Mouse (Mus musculus) cerebellum, postnatal 36 days (tissue): ENCODE measurements around the gene Ceacam1.
"Not testable (repeated sequence)": the region's sequence is repeated elsewhere in the genome, so short reads cannot be mapped to it uniquely, and the experiment has no call there.

Experiments
- DNase-seq, 2 experiments: peaks; one replicate each; pipeline ENCODE4 v3.0.0; 2021 to 2022; ENCODE audit warnings: mixed read lengths in 2 of 2

The Ceacam1 gene

DNA sequence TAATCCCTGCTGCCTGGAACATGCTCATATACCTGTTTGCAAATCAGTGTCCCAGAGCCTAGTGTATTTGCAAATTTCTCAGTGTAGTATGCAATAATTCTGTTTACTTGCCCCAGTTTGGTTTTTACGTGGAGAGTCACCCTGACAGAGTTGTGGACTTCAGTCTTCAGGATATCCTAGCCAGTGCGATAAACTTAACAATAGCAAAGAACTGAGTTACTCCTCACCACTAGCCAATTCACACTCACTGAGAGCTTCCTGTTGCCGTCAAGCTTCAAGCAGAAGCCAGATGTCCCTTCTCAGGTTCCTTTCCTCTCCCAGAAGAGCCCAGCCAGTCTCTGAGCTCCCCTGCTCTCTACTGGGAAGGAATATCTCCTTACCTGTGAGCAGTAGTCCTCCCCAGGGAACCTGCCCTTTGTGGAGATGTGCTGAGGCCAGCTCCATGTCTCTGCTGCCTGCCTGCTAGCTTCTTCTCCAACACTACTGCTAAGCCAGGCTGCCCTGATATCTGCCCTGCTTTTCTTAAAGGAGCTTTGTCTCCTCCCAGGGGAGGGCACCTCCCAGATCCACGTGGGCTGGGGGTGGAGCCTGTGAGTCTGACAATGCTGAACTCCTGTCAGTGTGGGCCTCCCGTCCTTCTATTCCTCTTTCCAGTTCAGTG, at the start of gene Ceacam1:
Gene Ceacam1 (minus strand): TSS at position 513 of the 661 bp plus-strand sequence.
- not testable (repeated sequence) for DNase-seq

DNA sequence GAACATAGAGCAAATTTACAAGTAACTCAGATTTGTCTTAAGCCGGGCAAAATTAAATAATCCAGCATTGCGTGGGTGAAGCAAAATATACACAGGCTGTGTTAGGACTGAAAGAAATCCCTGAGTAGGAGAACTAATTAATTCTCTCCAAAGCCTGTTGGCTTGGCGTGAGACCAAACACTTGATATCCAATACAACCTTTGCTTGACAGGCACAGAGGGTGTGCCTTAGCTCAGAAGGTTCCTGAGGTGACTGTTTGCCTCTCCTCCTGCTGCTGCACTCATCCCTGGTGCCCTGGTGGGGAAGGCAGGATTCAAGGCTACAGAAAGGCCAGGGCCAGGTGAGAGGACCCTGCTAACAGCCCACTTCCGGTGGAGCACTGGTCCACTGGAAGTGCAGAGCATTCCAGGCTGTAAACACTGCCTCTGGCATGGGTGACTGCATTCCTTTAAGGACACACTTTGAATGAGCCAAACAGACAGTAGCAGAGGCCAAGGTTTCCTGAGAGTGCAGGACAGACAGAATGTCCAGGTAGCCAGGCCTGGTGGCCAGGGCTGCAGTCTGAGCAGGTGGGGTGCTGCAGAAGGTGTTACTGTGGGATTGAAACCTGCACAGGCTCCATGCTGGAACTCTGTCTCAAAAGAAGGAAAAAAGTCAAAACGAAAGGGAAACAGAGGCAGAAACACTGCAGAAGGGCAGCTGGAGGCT, 38.8 kb upstream of the Ceacam1 start:
- DNase-seq = not testable (repeated sequence)

DNA sequence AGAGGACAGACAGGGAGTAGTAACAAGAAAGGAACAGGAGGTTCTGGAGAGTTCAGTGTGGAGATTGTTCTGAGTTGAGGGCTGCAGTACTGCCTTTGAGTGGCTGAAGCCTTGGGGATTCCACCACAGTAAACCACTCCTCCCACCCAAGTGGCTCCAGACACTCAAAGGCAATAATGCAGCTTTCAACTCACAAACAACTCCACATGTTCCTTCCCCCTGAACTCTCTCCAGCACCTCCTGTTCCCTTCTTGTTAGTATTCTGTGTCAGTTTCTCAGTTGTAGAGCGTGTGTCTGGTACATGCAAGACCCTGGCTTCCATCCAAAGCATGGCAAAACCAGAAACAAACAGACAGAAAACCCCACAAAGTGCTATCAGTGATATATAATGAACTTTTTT, 38.3 kb upstream of the Ceacam1 start:
- DNase-seq = not testable (repeated sequence)

DNA sequence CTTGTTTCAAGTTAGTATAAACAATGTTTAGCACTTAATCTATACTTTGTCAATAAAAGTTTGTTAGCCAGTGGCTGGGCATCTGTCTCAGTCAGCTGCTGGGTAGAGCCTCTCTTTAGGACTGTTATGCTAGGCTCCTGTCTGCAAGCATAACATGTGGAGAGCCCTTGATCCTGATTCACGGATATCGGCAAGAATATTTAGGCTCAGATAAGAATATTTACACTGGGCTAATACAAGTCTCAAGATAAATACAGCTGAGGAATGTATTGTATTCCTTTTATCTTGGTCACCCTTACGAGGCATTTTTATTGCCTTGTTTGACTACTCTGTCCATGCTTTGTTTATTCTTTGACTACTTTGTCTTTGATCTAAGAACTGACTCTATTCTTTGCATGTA, 32.5 kb upstream of the Ceacam1 start:
- DNase-seq = no peak

DNA sequence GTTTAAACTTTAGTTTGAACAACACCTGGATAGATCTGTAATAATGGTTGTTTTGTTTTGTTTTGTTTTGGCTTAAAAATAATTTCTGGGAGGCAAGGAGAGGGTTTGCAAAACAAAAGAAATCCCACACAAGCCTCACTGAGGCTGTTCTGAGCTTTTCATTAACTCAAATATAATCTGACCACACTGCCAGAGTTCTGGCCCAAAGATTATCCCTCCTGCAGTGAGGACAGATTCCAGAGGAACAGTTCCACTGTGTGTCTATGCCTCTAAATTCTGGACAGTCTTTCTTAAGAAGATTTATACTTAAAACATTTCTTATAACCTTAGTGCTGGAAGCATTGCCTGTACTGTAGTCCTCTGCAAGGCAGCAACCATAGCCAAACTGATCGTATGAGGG, 17.2 kb upstream of the Ceacam1 start:
- no peak for DNase-seq

DNA sequence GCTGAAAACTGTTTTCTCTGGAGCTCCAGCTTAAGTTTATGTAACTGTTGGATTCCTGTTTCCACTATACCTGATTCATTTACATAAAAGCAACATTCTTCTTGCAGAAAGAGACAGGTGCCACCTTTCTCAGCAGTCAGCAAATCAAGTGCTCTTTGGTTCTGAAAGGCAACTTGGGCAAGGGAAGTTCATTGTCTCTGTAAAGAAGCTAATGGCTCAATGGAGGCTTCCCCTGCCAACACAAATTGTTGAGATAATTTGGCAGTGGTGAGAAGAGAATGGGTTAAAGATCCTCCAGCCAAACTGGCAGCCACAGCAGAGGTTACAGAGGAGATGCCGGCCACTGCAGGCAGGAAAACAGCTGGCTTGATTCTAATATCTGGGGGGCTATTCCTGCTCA, 13.3 kb upstream of the Ceacam1 start:
- not testable (repeated sequence) for DNase-seq

DNA sequence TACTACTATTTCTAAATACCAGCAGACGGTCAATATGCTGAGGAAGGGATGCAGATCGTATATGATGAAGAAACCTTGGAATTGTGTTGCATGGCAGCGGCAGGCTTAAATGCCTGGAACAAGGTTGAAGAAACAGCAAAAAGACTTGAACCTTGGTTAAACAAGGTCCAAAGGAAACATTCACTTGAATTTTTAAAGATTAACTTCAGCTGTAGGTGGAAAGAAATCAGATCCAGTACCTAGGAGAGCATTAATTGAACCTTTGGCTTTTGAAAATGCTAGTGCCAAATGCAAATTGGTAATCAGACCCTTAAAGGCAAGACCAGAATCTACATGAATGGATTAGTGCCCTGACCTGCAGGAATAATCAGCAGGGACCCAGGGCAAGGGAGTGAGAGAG, 12.0 kb upstream of the Ceacam1 start:
- DNase-seq = not testable (repeated sequence)

DNA sequence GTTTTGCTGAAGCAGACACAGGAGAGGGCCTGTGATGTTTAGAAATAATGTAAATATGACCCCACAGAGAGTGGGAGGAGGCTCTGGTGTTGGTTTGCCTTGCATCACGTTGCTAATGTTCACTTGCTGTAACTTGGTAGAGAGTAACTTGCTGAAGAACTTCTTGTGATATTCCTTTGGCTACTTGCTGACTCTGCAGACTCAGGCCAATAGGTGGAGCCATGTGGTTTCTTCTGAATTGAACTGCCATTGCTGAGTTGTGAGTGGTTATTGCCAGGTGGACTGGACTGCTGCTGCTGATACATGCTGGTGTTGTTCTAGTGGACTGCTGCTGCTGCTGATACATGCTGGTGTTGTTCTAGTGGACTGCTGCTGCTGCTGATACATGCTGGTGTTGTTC, 8.8 kb upstream of the Ceacam1 start:
- DNase-seq = peak; percentile 15 to 17

DNA sequence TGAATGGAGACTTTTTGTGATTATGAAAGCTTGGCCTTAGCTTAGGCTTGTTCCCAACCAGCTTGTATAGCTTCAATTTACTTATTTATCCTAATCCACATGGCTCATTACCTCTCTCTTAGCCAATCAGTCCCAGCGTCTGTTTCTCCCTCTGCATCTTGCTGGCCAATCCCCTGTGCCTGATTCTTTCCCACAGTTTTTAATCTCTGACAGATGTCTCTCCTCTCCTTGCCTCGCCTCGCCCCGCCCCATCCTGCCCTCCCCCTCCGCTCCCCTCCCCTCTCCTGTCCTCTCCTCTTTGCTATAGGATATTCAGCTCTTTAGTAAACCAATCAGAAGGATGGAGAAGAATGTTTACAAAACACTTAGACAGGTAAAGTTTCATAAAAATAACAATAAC, 7.7 kb upstream of the Ceacam1 start:
- no peak for DNase-seq

DNA sequence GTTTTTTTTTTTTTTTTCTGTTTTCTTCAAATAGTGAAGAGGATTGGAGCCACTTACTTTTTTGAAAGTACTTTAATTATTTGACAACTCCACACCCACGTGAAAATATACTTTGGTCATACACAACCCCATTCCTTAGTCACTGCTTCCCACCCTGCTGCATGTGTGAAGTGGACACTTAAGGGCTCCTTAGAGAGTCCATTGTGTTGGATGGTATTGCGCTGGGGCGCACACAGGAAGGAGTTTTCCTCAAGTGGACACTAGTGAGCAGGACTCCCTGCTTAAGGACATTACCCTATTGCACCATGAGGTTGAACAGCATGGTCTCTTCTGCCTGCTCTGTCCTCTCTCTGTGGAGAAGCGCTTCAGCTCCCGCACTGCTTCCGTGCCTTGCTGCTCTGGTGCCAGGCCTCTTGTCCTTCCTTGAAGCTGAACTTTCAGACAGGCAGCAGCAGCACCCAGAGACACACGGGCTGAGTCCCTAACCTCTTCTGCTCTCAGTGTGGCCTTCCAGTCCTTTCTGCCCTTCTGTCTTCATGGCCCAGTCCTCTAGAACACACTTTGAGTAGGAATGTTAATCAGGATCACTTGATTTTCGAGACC, 5.8 kb upstream of the Ceacam1 start:
- no peak for DNase-seq

DNA sequence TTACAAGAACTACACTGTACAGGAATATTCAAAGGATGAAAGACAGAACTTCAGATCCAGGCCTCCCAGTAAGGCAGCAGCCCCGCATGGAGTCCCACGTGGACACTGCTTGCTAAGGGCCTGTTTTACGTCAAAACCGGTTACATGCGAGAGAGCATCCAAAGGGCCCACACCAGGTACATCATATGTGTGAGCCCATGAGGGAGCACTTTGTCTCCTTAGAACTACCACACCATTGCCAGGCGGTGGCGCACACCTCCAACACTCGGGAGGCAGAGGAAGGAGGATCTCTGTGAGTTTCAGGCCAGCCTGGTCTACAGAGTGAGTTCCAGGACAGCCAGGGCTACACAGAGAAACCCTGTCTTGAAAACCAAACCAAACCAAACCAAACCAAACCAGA, 3.4 kb upstream of the Ceacam1 start:
- DNase-seq = not testable (repeated sequence)

DNA sequence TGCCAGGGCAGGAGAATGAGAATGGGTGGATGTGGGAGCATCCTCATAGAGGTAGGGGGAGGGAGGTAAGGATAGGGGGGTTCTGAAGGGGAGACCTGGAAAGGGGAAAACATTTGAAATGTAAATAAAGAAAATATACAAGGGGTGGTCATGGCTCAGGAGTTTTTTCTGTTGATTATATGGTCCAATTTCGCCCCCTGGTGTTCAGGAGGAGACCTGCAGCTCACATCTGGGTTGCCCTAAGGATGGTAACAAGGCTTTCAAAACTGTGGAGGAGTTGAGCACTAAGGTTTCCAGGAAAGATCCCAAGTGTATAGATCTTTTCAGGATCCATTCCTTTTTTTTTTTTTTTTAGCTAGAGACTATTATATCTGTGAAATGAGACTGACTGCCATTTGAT, 2.0 kb upstream of the Ceacam1 start:
- DNase-seq = no peak

DNA sequence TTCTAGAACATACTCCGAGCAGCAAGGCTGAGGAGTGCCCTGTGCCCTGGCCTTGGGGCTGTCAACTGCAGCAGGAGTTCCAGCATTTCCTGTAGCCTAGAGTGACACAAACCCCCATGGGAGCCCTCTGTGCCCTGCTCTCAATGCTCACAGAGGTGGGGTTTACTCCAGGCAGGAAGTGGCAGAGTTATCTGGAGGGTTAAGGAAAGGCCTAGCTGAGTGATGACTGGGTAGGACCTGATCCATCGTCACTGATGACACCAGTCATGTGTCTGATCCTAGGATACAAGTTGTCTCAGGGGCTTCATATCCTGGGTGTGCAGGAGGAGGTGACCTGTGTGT, 320 bp upstream of the Ceacam1 start:
- not testable (repeated sequence) for DNase-seq

DNA sequence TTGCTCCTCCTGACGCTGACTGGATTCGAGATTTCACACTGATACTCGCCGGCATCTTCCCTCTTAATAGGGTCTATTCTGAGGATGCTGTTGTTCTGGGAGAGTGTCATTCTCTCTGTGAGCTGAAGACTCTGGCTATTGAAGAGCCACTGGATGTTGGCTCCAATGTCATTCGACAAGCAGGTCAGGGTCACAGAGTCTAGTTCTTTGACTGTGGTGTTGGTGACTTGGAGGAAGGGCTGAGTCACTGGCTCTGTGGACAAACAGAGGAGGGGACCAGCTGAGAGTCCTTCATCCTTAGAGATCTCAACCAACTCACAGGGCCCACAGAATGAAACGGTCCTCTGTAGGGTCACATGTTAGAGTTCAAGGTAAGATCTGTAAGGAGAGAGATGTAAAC, 5.6 kb downstream of the Ceacam1 start:
- not testable (repeated sequence) for DNase-seq

DNA sequence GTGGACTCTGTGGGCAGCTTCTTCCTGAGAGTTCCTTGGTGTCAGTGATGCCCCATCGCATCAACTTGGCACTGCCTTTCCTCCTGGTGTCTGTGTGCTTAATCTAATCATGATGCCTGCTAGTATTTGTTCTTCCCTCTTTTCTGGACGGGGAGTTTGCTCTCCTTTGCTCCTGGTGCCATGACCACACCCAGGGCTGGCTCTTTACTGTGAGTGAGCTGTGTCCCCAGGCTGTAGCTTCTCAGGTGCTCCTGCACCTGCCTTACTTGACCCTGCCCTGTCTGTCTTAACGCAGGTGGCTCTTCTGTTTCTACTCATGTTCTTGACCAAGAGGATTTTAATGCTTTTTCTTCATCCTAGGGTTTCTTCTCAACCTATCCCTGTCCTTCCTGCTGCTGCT, 11.8 kb downstream of the Ceacam1 start:
- not testable (repeated sequence) for DNase-seq

DNA sequence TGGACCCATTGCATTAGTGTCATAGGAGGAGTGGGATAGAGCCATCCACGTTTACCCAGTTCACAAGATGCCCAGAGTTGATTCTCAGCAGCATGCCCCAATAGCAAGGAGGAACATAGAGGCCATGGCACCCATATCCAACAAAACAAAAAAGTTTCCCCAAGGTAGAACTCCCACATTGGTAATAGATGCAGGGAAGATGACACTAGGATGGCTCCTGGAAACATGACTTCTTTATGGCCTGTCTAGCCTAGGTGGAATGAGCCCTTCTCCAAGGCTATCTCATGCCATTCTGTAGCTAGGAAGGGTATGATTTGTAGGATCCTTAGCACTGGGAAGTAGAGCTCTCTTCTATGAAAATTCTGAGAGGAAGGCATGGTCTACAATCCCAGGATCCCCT, 12.4 kb downstream of the Ceacam1 start:
- DNase-seq = no peak

DNA sequence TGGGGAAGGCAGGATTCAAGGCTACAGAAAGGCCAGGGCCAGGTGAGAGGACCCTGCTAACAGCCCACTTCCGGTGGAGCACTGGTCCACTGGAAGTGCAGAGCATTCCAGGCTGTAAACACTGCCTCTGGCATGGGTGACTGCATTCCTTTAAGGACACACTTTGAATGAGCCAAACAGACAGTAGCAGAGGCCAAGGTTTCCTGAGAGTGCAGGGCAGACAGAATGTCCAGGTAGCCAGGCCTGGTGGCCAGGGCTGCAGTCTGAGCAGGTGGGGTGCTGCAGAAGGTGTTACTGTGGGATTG, 15.4 kb downstream of the Ceacam1 start:
- not testable (repeated sequence) for DNase-seq

DNA sequence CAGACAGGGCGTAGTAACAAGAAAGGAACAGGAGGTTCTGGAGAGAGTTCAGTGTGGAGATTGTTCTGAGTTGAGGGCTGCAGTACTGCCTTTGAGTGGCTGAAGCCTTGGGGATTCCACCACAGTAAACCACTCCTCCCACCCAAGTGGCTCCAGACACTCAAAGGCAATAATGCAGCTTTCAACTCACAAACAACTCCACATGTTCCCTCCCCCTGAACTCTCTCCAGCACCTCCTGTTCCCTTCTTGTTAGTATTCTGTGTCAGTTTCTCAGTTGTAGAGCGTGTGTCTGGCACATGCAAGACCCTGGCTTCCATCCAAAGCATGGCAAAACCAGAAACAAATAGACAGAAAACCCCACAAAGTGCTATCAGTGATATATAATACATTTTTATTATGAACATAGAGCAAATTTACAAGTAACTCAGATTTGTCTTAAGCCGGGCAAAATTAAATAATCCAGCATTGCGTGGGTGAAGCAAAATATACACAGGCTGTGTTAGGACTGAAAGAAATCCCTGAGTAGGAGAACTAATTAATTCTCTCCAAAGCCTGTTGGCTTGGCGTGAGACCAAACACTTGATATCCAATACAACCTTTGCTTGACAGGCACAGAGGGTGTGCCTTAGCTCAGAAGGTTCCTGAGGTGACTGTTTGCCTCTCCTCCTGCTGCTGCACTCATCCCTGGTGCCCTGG, 15.9 kb downstream of the Ceacam1 start:
- not testable (repeated sequence) for DNase-seq

DNA sequence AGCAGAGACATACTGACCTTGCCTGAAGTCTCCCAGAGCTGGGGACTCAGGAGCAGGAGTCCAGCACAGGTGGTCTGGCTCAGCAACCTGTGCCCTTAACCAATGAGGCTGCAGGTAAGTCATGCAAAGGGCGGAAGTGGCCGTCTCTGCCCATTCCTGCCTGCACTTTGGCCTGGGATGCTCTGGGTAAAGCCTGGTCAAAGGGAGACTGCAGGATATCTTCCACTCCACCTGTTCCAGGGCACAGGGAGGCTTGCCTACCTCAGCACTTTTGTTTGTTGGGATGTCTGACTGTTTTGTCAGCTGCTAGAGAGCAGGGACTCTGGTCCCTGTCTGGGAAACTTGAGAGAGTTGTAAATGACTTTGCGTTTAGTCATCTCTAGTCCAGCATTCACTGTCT, 25.3 kb downstream of the Ceacam1 start:
- no peak for DNase-seq

DNA sequence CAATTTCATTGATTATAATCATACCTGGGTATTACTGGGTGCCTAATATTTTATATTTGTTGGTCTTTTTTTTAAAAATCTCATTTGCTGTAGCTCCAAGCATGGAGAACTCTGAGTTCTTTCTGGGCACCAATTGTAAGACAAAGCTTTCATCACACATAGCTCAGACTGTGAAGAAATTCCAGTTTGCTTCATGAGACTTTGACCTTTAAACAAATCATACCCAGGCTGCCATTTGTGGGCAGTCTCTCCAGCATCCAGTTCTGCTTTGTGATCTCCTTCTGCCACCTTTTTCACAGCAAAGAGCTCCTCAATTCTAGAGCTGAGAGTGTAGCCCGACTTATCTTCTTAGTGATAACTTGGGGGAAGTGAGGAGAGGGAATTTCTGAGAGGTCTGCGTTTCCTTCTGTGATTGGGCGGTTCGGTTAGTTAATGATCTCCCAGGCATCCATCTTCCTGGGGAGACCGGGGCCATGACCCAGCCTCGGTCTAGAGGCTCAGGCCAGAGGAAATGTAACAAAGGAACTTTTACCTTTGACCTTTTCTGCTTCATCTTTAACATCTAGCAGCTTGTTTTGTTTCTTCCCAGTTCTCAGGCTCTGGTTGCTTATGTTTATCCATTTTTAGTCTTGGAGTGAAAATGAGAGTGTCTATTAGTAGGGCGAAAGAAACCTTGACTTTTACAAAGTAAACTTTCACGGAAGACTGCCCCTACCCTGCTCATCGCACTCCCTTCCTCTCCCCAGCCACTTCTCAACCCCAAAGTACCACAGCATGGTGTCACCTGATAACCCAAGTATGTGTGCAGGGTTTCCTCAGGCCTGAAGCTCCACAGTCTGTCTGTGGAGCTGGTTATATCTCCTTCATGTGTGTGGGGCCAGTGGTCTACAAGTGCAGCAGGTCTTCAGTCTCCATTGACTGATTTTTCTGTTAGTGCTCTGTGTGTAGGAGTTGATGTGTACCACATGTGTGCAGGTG, 27.2 kb downstream of the Ceacam1 start:
- no peak for DNase-seq

DNA sequence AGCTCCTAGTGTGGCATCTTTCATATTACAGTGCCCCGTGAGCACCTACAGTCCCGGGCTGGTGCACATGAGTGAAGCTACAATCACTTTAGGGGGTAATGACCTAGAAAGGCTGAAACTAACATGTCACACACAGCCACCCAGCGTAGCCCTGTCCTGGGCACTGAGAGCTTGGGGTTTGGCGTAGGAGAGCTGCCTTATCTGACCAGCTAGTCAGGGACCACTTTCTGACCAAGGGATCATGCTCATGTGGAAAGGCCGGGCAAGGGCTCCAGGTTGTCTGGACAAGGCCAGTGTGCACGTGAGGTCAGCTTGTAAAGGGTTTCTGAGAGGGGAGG, 36.6 kb downstream of the Ceacam1 start:
- no peak for DNase-seq

DNA sequence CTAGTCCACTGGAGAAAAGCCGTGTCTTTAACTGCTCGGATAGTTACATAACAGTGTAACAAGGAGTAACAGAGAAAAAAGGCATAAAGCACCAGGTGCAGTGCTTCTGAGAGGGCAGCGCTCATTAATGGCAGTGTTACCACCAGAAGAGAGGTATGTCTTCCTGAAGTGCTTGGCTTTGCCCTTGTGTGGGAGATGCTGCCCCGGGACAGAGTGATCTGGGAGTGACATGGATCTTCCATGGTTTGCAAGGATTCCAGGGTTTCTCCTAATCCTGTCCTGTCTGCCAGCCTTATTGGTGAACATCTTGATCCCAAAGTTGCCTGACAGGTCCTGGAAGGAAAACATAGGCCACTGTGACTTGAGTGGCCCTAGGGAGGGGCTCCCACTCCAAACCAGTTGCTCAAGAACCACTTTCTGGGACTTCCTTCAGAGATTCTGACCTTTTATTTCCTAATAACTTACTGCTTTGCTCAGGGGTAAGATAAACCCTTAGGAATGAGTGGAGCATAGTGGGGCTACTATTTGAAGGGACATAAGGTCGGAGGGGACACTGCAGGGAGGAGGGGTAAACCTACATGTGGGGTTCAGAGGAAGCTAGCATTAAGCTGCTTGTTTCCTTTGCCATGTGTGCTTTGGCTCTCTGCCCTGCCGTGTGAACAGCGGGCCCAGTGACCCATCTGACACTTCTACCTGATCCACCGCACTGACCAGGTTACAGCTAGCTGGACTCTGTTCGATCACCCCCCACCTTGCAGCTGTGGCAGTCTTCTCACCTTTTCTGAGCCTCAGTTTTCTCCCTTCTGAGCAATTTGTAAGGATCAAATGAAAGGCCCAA, 37.2 kb downstream of the Ceacam1 start:
- no peak for DNase-seq
